Mouse (Mus musculus): ENCODE results near the gene Eif5a. TPM values are rescaled to one million over a fixed set of nuclear protein-coding genes. Genes with fewer than 3 reads are reported as not detected.
A peak's percentile ranks its signal among the peaks of the same experiment; 100 is the strongest.

Gene Eif5a
- total and polyA plus RNA-seq, 2 experiments from 2014 or later, result 452 to 1,054 TPM

GRCm38 (mm10) chr11:69966006-69966859, 44.5 kb upstream of the Eif5a start:
- DNase-seq (ENCODE audit: low spot score), result no peak
- TF ChIP-seq CTCF (IDR thresholded peaks at IDR 0.05), result no peak
- ATAC-seq (ENCODE audit: low FRiP score), result no peak
- Histone ChIP-seq H3K27me3 (ENCODE audit: insufficient read depth, low read length) (peaks cover 49% of the 10 kb centered on the region), H3K4me3 (ENCODE audit: low read depth, low read length) (peak overlapping the region; percentile 23; the same call in 1 of the 2 replicates), H3K4me2 (ENCODE audit: low read depth, low read length, poor library complexity, severe bottlenecking) (peak overlapping the region; percentile 36), H3K36me3 (ENCODE audit: insufficient read depth, low read length) (peaks cover 13% of the 10 kb centered on the region), H3K9ac (replicated peaks; ENCODE audit: low read length, poor library complexity, severe bottlenecking) (peak overlapping the region; percentile 29; the same call in 1 of the 2 replicates), H3K9me3 (ENCODE audit: low read length) (no peaks in the 10 kb centered on the region), H3K27ac (ENCODE audit: low read depth, low read length) (no peak overlapping the region), H3K4me1 (ENCODE audit: insufficient read depth, low read length) (no peaks in the 10 kb centered on the region)
- WGBS, result 2% methylated on average over 58 of the region's 59 CpGs

GRCm38 (mm10) chr11:69965271-69966005, 43.7 kb upstream of the Eif5a start:
- ATAC-seq (ENCODE audit: low FRiP score) (no peak), DNase-seq (ENCODE audit: low spot score) (no peak)
- no peaks in the 10 kb centered on the region for H3K9me3 ChIP-seq (ENCODE audit: low read length)
- no peaks in the 10 kb centered on the region for H3K4me1 ChIP-seq (ENCODE audit: insufficient read depth, low read length)
- no peak overlapping the region for H3K27ac ChIP-seq (ENCODE audit: low read depth, low read length)
- 0 out of 2 replicates have a peak overlapping the region, but pooled peaks have one; percentile 8 for H3K4me3 ChIP-seq (ENCODE audit: low read depth, low read length)
- H3K9ac ChIP-seq (replicated peaks; ENCODE audit: low read length, poor library complexity, severe bottlenecking), result no peak overlapping the region
- no peak for TF ChIP-seq CTCF (IDR thresholded peaks at IDR 0.05)
- 3% methylated on average over 49 of the region's 49 CpGs for WGBS
- peaks cover 49% of the 10 kb centered on the region for H3K27me3 ChIP-seq (ENCODE audit: insufficient read depth, low read length)
- no peak overlapping the region for H3K4me2 ChIP-seq (ENCODE audit: low read depth, low read length, poor library complexity, severe bottlenecking)
- peaks cover 13% of the 10 kb centered on the region for H3K36me3 ChIP-seq (ENCODE audit: insufficient read depth, low read length)

- Histone ChIP-seq H3K27me3 (ENCODE audit: insufficient read depth, low read length) (peaks cover 49% of the 10 kb centered on the region), H3K27ac (ENCODE audit: low read depth, low read length) (no peak within 1 kb of the TSS), H3K4me2 (ENCODE audit: low read depth, low read length, poor library complexity, severe bottlenecking) (no peak within 1 kb of the TSS), H3K4me1 (ENCODE audit: insufficient read depth, low read length) (no peaks in the 10 kb centered on the region), H3K9me3 (ENCODE audit: low read length) (no peaks in the 10 kb centered on the region), H3K9ac (replicated peaks; ENCODE audit: low read length, poor library complexity, severe bottlenecking) (no peak within 1 kb of the TSS), H3K36me3 (ENCODE audit: insufficient read depth, low read length) (peaks cover 10% of the 10 kb centered on the region), H3K4me3 (ENCODE audit: low read depth, low read length) (0 out of 2 replicates have a peak within 1 kb of the TSS, but pooled peaks have one; percentile 8)
- no peak for DNase-seq (ENCODE audit: low spot score)
- no peak for ATAC-seq (ENCODE audit: low FRiP score)
- 12% methylated on average over 19 of the region's 24 CpGs for WGBS
- no peak for TF ChIP-seq CTCF (IDR thresholded peaks at IDR 0.05)
Observed at GRCm38 (mm10) chr11:69964650-69965270, 43.0 kb upstream of the Eif5a start, which contains the start of gene Cldn7. Gene Cldn7 (plus strand): TSS chr11:69964779.

DNA sequence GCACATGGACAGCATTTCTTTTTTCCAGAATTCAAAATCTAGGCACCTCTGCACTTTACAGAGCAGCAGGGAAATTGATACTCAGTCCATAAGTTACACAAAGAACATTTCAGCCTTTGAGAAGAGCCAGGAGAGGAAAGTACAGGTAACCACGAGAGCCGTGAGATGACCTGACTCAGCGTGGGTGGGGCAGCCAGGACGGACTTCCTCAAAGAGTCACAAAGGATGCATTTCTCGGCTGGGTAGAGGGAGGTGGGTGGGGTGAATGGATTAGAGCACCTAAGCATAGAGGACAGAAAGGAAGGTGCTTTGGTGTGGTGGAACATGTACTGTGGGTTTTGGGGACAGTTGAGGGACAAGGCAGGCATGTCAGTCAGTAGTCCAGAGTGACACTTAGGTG, 40.1 kb upstream of the Eif5a start:
- DNase-seq (ENCODE audit: low spot score) (no peak), ATAC-seq (ENCODE audit: low FRiP score) (no peak)
- WGBS, result 53% methylated on average over 5 of the region's 5 CpGs
- Histone ChIP-seq H3K4me2 (ENCODE audit: low read depth, low read length, poor library complexity, severe bottlenecking) (no peak overlapping the region), H3K4me3 (ENCODE audit: low read depth, low read length) (no peak overlapping the region), H3K9me3 (ENCODE audit: low read length) (no peaks in the 10 kb centered on the region), H3K27ac (ENCODE audit: low read depth, low read length) (no peak overlapping the region), H3K36me3 (ENCODE audit: insufficient read depth, low read length) (no peaks in the 10 kb centered on the region), H3K27me3 (ENCODE audit: insufficient read depth, low read length) (peaks cover 42% of the 10 kb centered on the region), H3K9ac (replicated peaks; ENCODE audit: low read length, poor library complexity, severe bottlenecking) (no peak overlapping the region), H3K4me1 (ENCODE audit: insufficient read depth, low read length) (no peaks in the 10 kb centered on the region)
- TF ChIP-seq CTCF (IDR thresholded peaks at IDR 0.05), result no peak

DNA sequence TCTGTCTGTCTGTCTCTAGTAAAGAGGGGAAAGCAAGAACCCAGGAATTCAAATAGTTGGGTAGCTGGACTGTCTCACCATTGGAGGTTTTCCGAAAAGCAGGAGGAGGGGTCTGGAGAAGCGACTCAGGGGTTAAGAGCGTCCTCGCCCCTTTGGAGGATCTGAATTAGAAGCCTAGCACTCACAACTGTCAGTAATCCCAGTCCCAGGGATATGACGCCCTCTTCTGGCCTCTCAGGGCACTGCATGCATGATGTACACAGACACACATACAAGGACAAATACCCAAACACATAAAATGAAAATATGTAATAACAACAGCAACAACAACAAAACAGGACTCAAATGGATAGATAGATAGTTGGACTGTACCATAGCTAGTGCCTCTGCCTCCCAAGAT, 38.9 kb upstream of the Eif5a start:
- DNase-seq (ENCODE audit: low spot score) (no peak), ATAC-seq (ENCODE audit: low FRiP score) (no peak)
- no peaks in the 10 kb centered on the region for H3K4me1 ChIP-seq (ENCODE audit: insufficient read depth, low read length)
- peak; percentile 53 for TF ChIP-seq CTCF (IDR thresholded peaks at IDR 0.05)
- no peak overlapping the region for H3K4me2 ChIP-seq (ENCODE audit: low read depth, low read length, poor library complexity, severe bottlenecking)
- H3K36me3 ChIP-seq (ENCODE audit: insufficient read depth, low read length), result no peaks in the 10 kb centered on the region
- peaks cover 30% of the 10 kb centered on the region for H3K27me3 ChIP-seq (ENCODE audit: insufficient read depth, low read length)
- WGBS, result 24% methylated on average over 5 of the region's 5 CpGs
- no peaks in the 10 kb centered on the region for H3K9me3 ChIP-seq (ENCODE audit: low read length)
- H3K27ac ChIP-seq (ENCODE audit: low read depth, low read length), result no peak overlapping the region
- no peak overlapping the region for H3K9ac ChIP-seq (replicated peaks; ENCODE audit: low read length, poor library complexity, severe bottlenecking)
- no peak overlapping the region for H3K4me3 ChIP-seq (ENCODE audit: low read depth, low read length)
